Mouse (Mus musculus): Measurements from ENCODE around the gene Mtrr. TPM values are rescaled to one million over a fixed set of nuclear protein-coding genes. Genes with fewer than 3 reads are reported as not detected.

Mtrr gene
- polyA plus RNA-seq (2016; fragmentation: Nextera tagmentation; extraction: Ambion mirVana) = 23.6 and 26.4 TPM in 2 replicates

- DNase-seq (ENCODE audit: low spot score) = peak; percentile 99
- peak within 1 kb of the TSS; percentile 92 for H3K27ac ChIP-seq (replicated peaks)
- peaks cover 12% of the 10 kb centered on the region for H3K4me1 ChIP-seq
- H3K4me3 ChIP-seq = peak within 1 kb of the TSS; percentile 79
- H3K27me3 ChIP-seq (replicated peaks; ENCODE audit: low read depth, poor library complexity, severe bottlenecking) = no peaks in the 10 kb centered on the region
- under 1% methylated on average over 81 of the region's 81 CpGs for WGBS
- H3K9me3 ChIP-seq = no peaks in the 10 kb centered on the region
- H3K36me3 ChIP-seq (replicated peaks) = peaks cover 62% of the 10 kb centered on the region
Observed at GRCm38 (mm10) chr13:68581747-68582516, at the start of gene Mtrr, which contains the start of gene Fastkd3. Gene Mtrr, minus strand, starts transcription at chr13:68582149. Gene Fastkd3, plus strand, starts transcription at chr13:68582234.

- Histone ChIP-seq H3K27ac (replicated peaks) (no peak overlapping the region), H3K4me1 (no peaks in the 10 kb centered on the region), H3K27me3 (replicated peaks; ENCODE audit: low read depth, poor library complexity, severe bottlenecking) (no peaks in the 10 kb centered on the region), H3K4me3 (no peak overlapping the region), H3K9me3 (no peaks in the 10 kb centered on the region), H3K36me3 (replicated peaks) (no peaks in the 10 kb centered on the region)
- DNase-seq (ENCODE audit: low spot score) = no peak
- 83% methylated on average over 3 of the region's 3 CpGs for WGBS
Observed at GRCm38 (mm10) chr13:68627041-68627440, 45.1 kb upstream of the Mtrr start.

GRCm38 (mm10) chr13:68622792-68623191 is 40.8 kb upstream of the Mtrr start:
- Histone ChIP-seq H3K4me1 (no peaks in the 10 kb centered on the region), H3K27me3 (replicated peaks; ENCODE audit: low read depth, poor library complexity, severe bottlenecking) (no peaks in the 10 kb centered on the region), H3K36me3 (replicated peaks) (no peaks in the 10 kb centered on the region), H3K4me3 (no peak overlapping the region), H3K27ac (replicated peaks) (no peak overlapping the region), H3K9me3 (no peaks in the 10 kb centered on the region)
- DNase-seq (ENCODE audit: low spot score) = no peak
- 69% methylated on average over 6 of the region's 6 CpGs for WGBS

- Histone ChIP-seq H3K27ac (replicated peaks) (no peak overlapping the region), H3K27me3 (replicated peaks; ENCODE audit: low read depth, poor library complexity, severe bottlenecking) (no peaks in the 10 kb centered on the region), H3K4me3 (peak overlapping the region; percentile 21; the same call in 1 of the 2 replicates), H3K4me1 (peaks cover 13% of the 10 kb centered on the region; the same call in 1 of the 2 replicates), H3K9me3 (no peaks in the 10 kb centered on the region), H3K36me3 (replicated peaks) (no peaks in the 10 kb centered on the region)
- WGBS = 58% methylated on average over 21 of the region's 21 CpGs
- DNase-seq (ENCODE audit: low spot score) = peak; percentile 19
Observed at GRCm38 (mm10) chr13:68607652-68608405, 25.9 kb upstream of the Mtrr start.

- no peaks in the 10 kb centered on the region for H3K9me3 ChIP-seq
- H3K4me1 ChIP-seq = peaks cover 13% of the 10 kb centered on the region; the same call in 1 of the 2 replicates
- H3K27me3 ChIP-seq (replicated peaks; ENCODE audit: low read depth, poor library complexity, severe bottlenecking) = no peaks in the 10 kb centered on the region
- no peaks in the 10 kb centered on the region for H3K36me3 ChIP-seq (replicated peaks)
- peak overlapping the region; percentile 51; the same call in 1 of the 2 replicates for H3K27ac ChIP-seq (replicated peaks)
- H3K4me3 ChIP-seq = peak overlapping the region; percentile 48
- WGBS = 2% methylated on average over 11 of the region's 11 CpGs
- DNase-seq (ENCODE audit: low spot score) = peak; percentile 81
Observed at GRCm38 (mm10) chr13:68605689-68606126, 23.8 kb upstream of the Mtrr start.

- H3K36me3 ChIP-seq (replicated peaks) = no peaks in the 10 kb centered on the region
- H3K4me1 ChIP-seq = peaks cover 11% of the 10 kb centered on the region; the same call in 1 of the 2 replicates
- H3K4me3 ChIP-seq = no peak overlapping the region
- H3K27ac ChIP-seq (replicated peaks) = no peak overlapping the region
- no peaks in the 10 kb centered on the region for H3K27me3 ChIP-seq (replicated peaks; ENCODE audit: low read depth, poor library complexity, severe bottlenecking)
- 86% methylated on average over 6 of the region's 6 CpGs for WGBS
- no peak for DNase-seq (ENCODE audit: low spot score)
- H3K9me3 ChIP-seq = no peaks in the 10 kb centered on the region
Observed at GRCm38 (mm10) chr13:68603085-68603484, 21.1 kb upstream of the Mtrr start.

- Histone ChIP-seq H3K4me3 (no peak overlapping the region), H3K9me3 (no peaks in the 10 kb centered on the region), H3K4me1 (peaks cover 15% of the 10 kb centered on the region), H3K27me3 (replicated peaks; ENCODE audit: low read depth, poor library complexity, severe bottlenecking) (peaks cover 10% of the 10 kb centered on the region), H3K36me3 (replicated peaks) (no peaks in the 10 kb centered on the region), H3K27ac (replicated peaks) (no peak overlapping the region)
- 37% methylated on average over 6 of the region's 6 CpGs for WGBS
- no peak for DNase-seq (ENCODE audit: low spot score)
Observed at GRCm38 (mm10) chr13:68601184-68601583, 19.2 kb upstream of the Mtrr start.

- H3K36me3 ChIP-seq (replicated peaks) = peaks cover 8% of the 10 kb centered on the region; the same call in 1 of the 2 replicates
- peaks cover 9% of the 10 kb centered on the region; the same call in 1 of the 2 replicates for H3K4me1 ChIP-seq
- no peaks in the 10 kb centered on the region for H3K9me3 ChIP-seq
- no peak for DNase-seq (ENCODE audit: low spot score)
- no peak overlapping the region for H3K27ac ChIP-seq (replicated peaks)
- no peak overlapping the region for H3K4me3 ChIP-seq
- peaks cover 10% of the 10 kb centered on the region for H3K27me3 ChIP-seq (replicated peaks; ENCODE audit: low read depth, poor library complexity, severe bottlenecking)
Observed at GRCm38 (mm10) chr13:68598953-68599352, 17.0 kb upstream of the Mtrr start.

GRCm38 (mm10) chr13:68597667-68598066 is 15.7 kb upstream of the Mtrr start:
- Histone ChIP-seq H3K4me3 (peak overlapping the region; percentile 47), H3K27ac (replicated peaks) (no peak overlapping the region), H3K9me3 (no peaks in the 10 kb centered on the region), H3K4me1 (peaks cover 9% of the 10 kb centered on the region; the same call in 1 of the 2 replicates), H3K27me3 (replicated peaks; ENCODE audit: low read depth, poor library complexity, severe bottlenecking) (peaks cover 10% of the 10 kb centered on the region), H3K36me3 (replicated peaks) (peaks cover 16% of the 10 kb centered on the region)
- WGBS = 11% methylated on average over 13 of the region's 13 CpGs
- DNase-seq (ENCODE audit: low spot score) = peak; percentile 25

- Histone ChIP-seq H3K36me3 (replicated peaks) (peaks cover 21% of the 10 kb centered on the region), H3K27ac (replicated peaks) (no peak within 1 kb of the TSS), H3K9me3 (no peaks in the 10 kb centered on the region), H3K4me1 (peaks cover 9% of the 10 kb centered on the region; the same call in 1 of the 2 replicates), H3K27me3 (replicated peaks; ENCODE audit: low read depth, poor library complexity, severe bottlenecking) (peaks cover 10% of the 10 kb centered on the region), H3K4me3 (peak within 1 kb of the TSS; percentile 47)
- no peak for DNase-seq (ENCODE audit: low spot score)
- 8% methylated on average over 10 of the region's 10 CpGs for WGBS
Observed at GRCm38 (mm10) chr13:68597199-68597598, 15.2 kb upstream of the Mtrr start, which contains the start of gene 1700001L19Rik. Gene 1700001L19Rik, plus strand, starts transcription at chr13:68597421.

- Histone ChIP-seq H3K27ac (replicated peaks) (no peak overlapping the region), H3K36me3 (replicated peaks) (peaks cover 55% of the 10 kb centered on the region), H3K4me1 (peaks cover 9% of the 10 kb centered on the region; the same call in 1 of the 2 replicates), H3K4me3 (no peak overlapping the region), H3K27me3 (replicated peaks; ENCODE audit: low read depth, poor library complexity, severe bottlenecking) (peaks cover 10% of the 10 kb centered on the region), H3K9me3 (no peaks in the 10 kb centered on the region)
- WGBS = 69% methylated on average over 1 of the region's 1 CpGs
- no peak for DNase-seq (ENCODE audit: low spot score)
Observed at GRCm38 (mm10) chr13:68593797-68594196, 11.8 kb upstream of the Mtrr start.

GRCm38 (mm10) chr13:68588352-68588751 is 6.4 kb upstream of the Mtrr start:
- Histone ChIP-seq H3K36me3 (replicated peaks) (peaks cover 99% of the 10 kb centered on the region), H3K27ac (replicated peaks) (no peak overlapping the region), H3K27me3 (replicated peaks; ENCODE audit: low read depth, poor library complexity, severe bottlenecking) (no peaks in the 10 kb centered on the region), H3K4me1 (no peaks in the 10 kb centered on the region), H3K9me3 (no peaks in the 10 kb centered on the region), H3K4me3 (no peak overlapping the region)
- no peak for DNase-seq (ENCODE audit: low spot score)
